Mouse (Mus musculus): ENCODE data around the gene Gm10142. TPM values are rescaled to one million over a fixed set of nuclear protein-coding genes. Genes with fewer than 3 reads are reported as not detected.
A peak's percentile ranks its signal among the peaks of the same experiment; 100 is the strongest.
"Not testable (repeated sequence)": the region's sequence is repeated elsewhere in the genome, so short reads cannot be mapped to it uniquely, and the experiment has no call there.

Gene Gm10142
- polyA plus RNA-seq, 1 experiment, result not detected

- H3K4me3 ChIP-seq (ENCODE audit: insufficient read depth, low read length), result no peak overlapping the region
- TF ChIP-seq CTCF (IDR thresholded peaks at IDR 0.05; ENCODE audit: extremely low read depth, insufficient read depth, low read length) (peak; percentile 22), POLR2A (IDR thresholded peaks at IDR 0.05; ENCODE audit: extremely low read depth, insufficient read depth, low read length) (no peak)
- H3K27ac ChIP-seq (ENCODE audit: insufficient read depth, low read length), result no peak overlapping the region
- no peaks in the 10 kb centered on the region for H3K4me1 ChIP-seq (ENCODE audit: control insufficient read depth, insufficient read depth, low read length)
Measured at GRCm38 (mm10) chr10:77729241-77729640, 13.6 kb downstream of the Gm10142 start.

- H3K4me3 ChIP-seq (ENCODE audit: insufficient read depth, low read length), result no peak overlapping the region
- TF ChIP-seq POLR2A (IDR thresholded peaks at IDR 0.05; ENCODE audit: extremely low read depth, insufficient read depth, low read length) (no peak), CTCF (IDR thresholded peaks at IDR 0.05; ENCODE audit: extremely low read depth, insufficient read depth, low read length) (no peak)
- no peaks in the 10 kb centered on the region for H3K4me1 ChIP-seq (ENCODE audit: control insufficient read depth, insufficient read depth, low read length)
- H3K27ac ChIP-seq (ENCODE audit: insufficient read depth, low read length), result no peak overlapping the region
Measured at GRCm38 (mm10) chr10:77735928-77736327, 20.3 kb downstream of the Gm10142 start.

DNA sequence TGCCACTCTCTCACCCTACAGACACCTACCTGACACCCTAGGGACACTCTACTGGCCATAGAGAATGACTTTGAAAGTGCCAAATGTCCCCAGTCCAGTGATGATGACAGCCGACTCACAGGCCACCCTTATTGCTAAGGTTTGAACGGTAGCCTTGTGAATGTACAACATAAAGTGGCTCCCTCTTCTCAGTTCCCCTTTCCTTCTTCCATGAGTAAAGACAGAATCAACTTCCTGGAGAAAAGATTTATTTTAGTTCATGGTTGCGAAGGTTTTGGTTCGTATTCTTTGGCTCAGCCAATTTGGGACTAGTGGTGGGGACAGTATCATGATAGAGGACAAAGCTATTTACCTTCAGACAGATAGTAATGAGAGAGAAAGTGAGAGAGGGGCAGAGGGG is 23.3 kb downstream of the Gm10142 start:
- no peak overlapping the region for H3K4me3 ChIP-seq (ENCODE audit: insufficient read depth, low read length)
- H3K27ac ChIP-seq (ENCODE audit: insufficient read depth, low read length), result no peak overlapping the region
- TF ChIP-seq CTCF (IDR thresholded peaks at IDR 0.05; ENCODE audit: extremely low read depth, insufficient read depth, low read length) (no peak), POLR2A (IDR thresholded peaks at IDR 0.05; ENCODE audit: extremely low read depth, insufficient read depth, low read length) (no peak)
- no peaks in the 10 kb centered on the region for H3K4me1 ChIP-seq (ENCODE audit: control insufficient read depth, insufficient read depth, low read length)

GRCm38 (mm10) chr10:77741924-77742688 is 26.5 kb downstream of the Gm10142 start, which contains the start of gene Gm18596:
Gm18596 (minus strand) TSS chr10:77742638.
- not testable (repeated sequence) for H3K4me3 ChIP-seq (ENCODE audit: insufficient read depth, low read length); H3K4me1 ChIP-seq (ENCODE audit: control insufficient read depth, insufficient read depth, low read length); H3K27ac ChIP-seq (ENCODE audit: insufficient read depth, low read length)

DNA sequence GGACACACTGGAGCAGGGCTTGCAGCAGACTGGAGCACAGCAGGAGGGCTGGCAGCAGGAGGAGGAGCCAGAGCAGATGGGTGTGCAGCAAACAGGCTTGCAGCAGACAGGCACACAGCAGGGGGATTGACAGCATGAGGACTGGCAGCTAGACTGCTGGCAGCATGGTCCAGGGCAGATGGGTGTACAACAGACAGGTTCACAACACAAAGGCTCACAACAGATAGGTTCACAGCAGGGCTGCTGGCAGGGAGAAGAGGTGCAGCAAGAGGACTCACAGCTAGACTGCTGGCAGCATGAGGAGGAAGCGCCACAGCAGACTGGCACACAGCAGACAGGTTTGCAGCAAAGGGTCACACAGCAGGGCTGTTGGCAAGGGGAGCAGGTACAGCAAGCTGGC is 35.1 kb downstream of the Gm10142 start:
- not testable (repeated sequence) for H3K27ac ChIP-seq (ENCODE audit: insufficient read depth, low read length)

DNA sequence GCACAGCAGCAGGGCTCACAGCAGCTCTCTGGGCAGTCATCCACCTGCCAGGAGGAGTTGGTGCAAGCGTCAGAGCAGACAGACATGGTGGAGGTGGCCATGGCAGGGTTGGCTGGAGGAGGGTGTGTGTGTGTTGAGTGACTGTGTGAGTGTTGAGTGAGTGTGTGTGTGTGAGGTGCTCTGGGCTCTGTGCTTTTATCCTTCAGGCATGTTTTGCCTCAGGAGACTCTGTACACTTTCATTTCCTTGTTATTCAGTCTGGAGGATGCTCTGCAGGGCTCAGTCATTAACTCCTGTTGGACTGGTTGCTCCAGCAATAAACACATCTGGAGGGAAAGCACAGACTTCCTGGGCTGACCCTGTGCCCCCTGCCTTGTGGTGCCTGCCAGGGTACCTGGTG is 35.6 kb downstream of the Gm10142 start, which contains the start of gene Gm9736:
Gm9736 (minus strand) TSS at position 101 of the 400 bp plus-strand sequence.
- not testable (repeated sequence) for H3K27ac ChIP-seq (ENCODE audit: insufficient read depth, low read length); H3K4me3 ChIP-seq (ENCODE audit: insufficient read depth, low read length); H3K4me1 ChIP-seq (ENCODE audit: control insufficient read depth, insufficient read depth, low read length)

More for the DNA sequence above, 35.1 kb downstream of the Gm10142 start:
- not testable (repeated sequence) for H3K4me1 ChIP-seq (ENCODE audit: control insufficient read depth, insufficient read depth, low read length); H3K4me3 ChIP-seq (ENCODE audit: insufficient read depth, low read length)

DNA sequence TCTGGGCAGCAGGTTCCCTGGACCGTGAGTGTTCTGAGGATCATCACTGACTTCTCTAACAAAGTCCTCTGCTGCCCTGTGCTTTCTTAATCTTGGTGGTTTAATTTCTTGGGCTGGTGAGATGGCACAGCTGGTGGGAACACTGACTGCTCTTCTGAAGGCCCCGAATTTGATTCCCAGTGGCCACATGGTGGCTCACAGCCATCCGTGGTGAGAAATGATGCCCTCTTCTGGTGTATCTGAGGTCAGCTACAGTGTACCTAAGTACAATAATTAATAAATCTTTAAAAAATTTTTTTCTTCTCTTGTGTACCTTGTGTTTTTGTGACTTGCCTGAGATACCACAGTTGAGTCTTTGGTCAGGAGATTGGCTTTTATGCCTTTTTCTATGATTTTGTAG is 36.7 kb downstream of the Gm10142 start:
- not testable (repeated sequence) for H3K4me1 ChIP-seq (ENCODE audit: control insufficient read depth, insufficient read depth, low read length); H3K4me3 ChIP-seq (ENCODE audit: insufficient read depth, low read length); H3K27ac ChIP-seq (ENCODE audit: insufficient read depth, low read length)

GRCm38 (mm10) chr10:77753448-77753847 is 37.8 kb downstream of the Gm10142 start:
- Histone ChIP-seq H3K27ac (ENCODE audit: insufficient read depth, low read length) (no peak overlapping the region), H3K4me1 (ENCODE audit: control insufficient read depth, insufficient read depth, low read length) (no peaks in the 10 kb centered on the region), H3K4me3 (ENCODE audit: insufficient read depth, low read length) (no peak overlapping the region)
- TF ChIP-seq CTCF (IDR thresholded peaks at IDR 0.05; ENCODE audit: extremely low read depth, insufficient read depth, low read length) (no peak), POLR2A (IDR thresholded peaks at IDR 0.05; ENCODE audit: extremely low read depth, insufficient read depth, low read length) (no peak)

DNA sequence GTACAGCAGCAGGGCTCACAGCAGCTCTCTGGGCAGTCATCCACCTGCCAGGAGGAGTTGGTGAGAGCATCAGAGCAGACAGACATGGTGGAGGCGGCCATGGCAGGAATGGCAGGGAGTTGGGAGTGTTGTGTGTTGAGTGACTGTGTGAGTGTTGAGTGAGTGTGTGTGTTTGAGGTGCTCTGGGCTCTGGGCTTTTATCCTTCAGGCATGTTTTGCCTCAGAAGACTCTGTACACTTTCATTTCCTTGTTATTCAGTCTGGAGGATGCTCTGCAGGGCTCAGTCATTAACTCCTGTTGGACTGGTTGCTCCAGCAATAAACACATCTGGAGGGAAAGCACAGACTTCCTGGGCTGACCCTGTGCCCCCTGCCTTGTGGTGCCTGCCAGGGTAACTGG is 44.0 kb downstream of the Gm10142 start, which contains the start of gene Gm3233:
Gm3233 (minus strand) TSS at position 101 of the 400 bp plus-strand sequence.
- not testable (repeated sequence) for H3K4me3 ChIP-seq (ENCODE audit: insufficient read depth, low read length); H3K27ac ChIP-seq (ENCODE audit: insufficient read depth, low read length); H3K4me1 ChIP-seq (ENCODE audit: control insufficient read depth, insufficient read depth, low read length)

Other genes with a start within 250 kb of the Gm10142 start
- gene Fam207a, start 200.0 kb upstream of the Gm10142 start, polyA plus RNA-seq (2012; rRNA removed), result 34.5 and 35.1 TPM in 2 replicates
- gene Itgb2, start 185.6 kb upstream of the Gm10142 start, polyA plus RNA-seq (2012; rRNA removed), result 6.1 and 7.3 TPM in 2 replicates
- 111 and 113 TPM in 2 replicates for gene Pttg1ip, start 134.1 kb upstream of the Gm10142 start, polyA plus RNA-seq (2012; rRNA removed)
- 270 and 272 TPM in 2 replicates for gene Sumo3, start 109.7 kb upstream of the Gm10142 start, polyA plus RNA-seq (2012; rRNA removed)
- gene Gm49325, start 109.6 kb upstream of the Gm10142 start, polyA plus RNA-seq (2012; rRNA removed), result 9.3 TPM in 1 of 2 replicates, not detected in the other
- gene Ube2g2, start 93.5 kb upstream of the Gm10142 start, polyA plus RNA-seq (2012; rRNA removed), result 38.8 and 40.7 TPM in 2 replicates
- 0.29 TPM in 1 of 2 replicates, not detected in the other for gene Tspear, start 29.2 kb upstream of the Gm10142 start, polyA plus RNA-seq (2012; rRNA removed)
- not detected in 2 replicates for gene Gm19402, start 25.1 kb upstream of the Gm10142 start, polyA plus RNA-seq (2012; rRNA removed)
- gene Gm9508, start 18.6 kb upstream of the Gm10142 start, polyA plus RNA-seq (2012; rRNA removed), result not detected in 2 replicates
- not detected in 2 replicates for gene Gm10272, start 9.2 kb upstream of the Gm10142 start, polyA plus RNA-seq (2012; rRNA removed)
- not detected in 2 replicates for gene Gm10024, start 4.3 kb upstream of the Gm10142 start, polyA plus RNA-seq (2012; rRNA removed)
- not detected in 2 replicates for gene Krtap12-1, start 4.8 kb downstream of the Gm10142 start, polyA plus RNA-seq (2012; rRNA removed)
- gene Gm10100, start 10.7 kb downstream of the Gm10142 start, polyA plus RNA-seq (2012; rRNA removed), result not detected in 2 replicates
- not detected in 2 replicates for gene Gm18596, start 26.8 kb downstream of the Gm10142 start, polyA plus RNA-seq (2012; rRNA removed)
- not detected in 2 replicates for gene Gm9736, start 35.5 kb downstream of the Gm10142 start, polyA plus RNA-seq (2012; rRNA removed)
- gene Gm3233, start 43.9 kb downstream of the Gm10142 start, polyA plus RNA-seq (2012; rRNA removed), result not detected in 2 replicates
- gene Gm3238, start 55.5 kb downstream of the Gm10142 start, polyA plus RNA-seq (2012; rRNA removed), result not detected in 2 replicates
- not detected in 2 replicates for gene Gm7138, start 61.1 kb downstream of the Gm10142 start, polyA plus RNA-seq (2012; rRNA removed)
- gene Gm3250, start 66.7 kb downstream of the Gm10142 start, polyA plus RNA-seq (2012; rRNA removed), result not detected in 2 replicates
- gene Gm7137, start 72.4 kb downstream of the Gm10142 start, polyA plus RNA-seq (2012; rRNA removed), result not detected in 2 replicates
- gene Gm9639, start 79.3 kb downstream of the Gm10142 start, polyA plus RNA-seq (2012; rRNA removed), result not detected in 2 replicates
- not detected in 2 replicates for gene Gm19668, start 83.3 kb downstream of the Gm10142 start, polyA plus RNA-seq (2012; rRNA removed)
- gene Gm9507, start 96.0 kb downstream of the Gm10142 start, polyA plus RNA-seq (2012; rRNA removed), result not detected in 2 replicates
- not detected in 2 replicates for gene Gm2696, start 98.9 kb downstream of the Gm10142 start, polyA plus RNA-seq (2012; rRNA removed)
- gene Krtap10-4, start 111.3 kb downstream of the Gm10142 start, polyA plus RNA-seq (2012; rRNA removed), result not detected in 2 replicates
- gene Krtap10-10, start 120.1 kb downstream of the Gm10142 start, polyA plus RNA-seq (2012; rRNA removed), result not detected in 2 replicates
- not detected in 2 replicates for gene Gm36176, start 131.0 kb downstream of the Gm10142 start, polyA plus RNA-seq (2012; rRNA removed)
- 0.15 TPM in 1 of 2 replicates, not detected in the other for gene Gm10318, start 137.1 kb downstream of the Gm10142 start, polyA plus RNA-seq (2012; rRNA removed)
- not detected in 2 replicates for gene Gm3285, start 146.2 kb downstream of the Gm10142 start, polyA plus RNA-seq (2012; rRNA removed)
- 7.3 and 7.7 TPM in 2 replicates for gene Lrrc3, start 186.7 kb downstream of the Gm10142 start, polyA plus RNA-seq (2012; rRNA removed)

Data from cortical plate, adult 2 months (tissue).